In genomic region chr17:51760997-51761655, GRCm38 (mm10) we compare ENCODE assay signal across 11 mouse cellular contexts.
A peak's percentile ranks its signal among the peaks of the same experiment; 100 is the strongest.
DNase-seq lines count a peak whose midpoint lies in the region; ATAC-seq and TF ChIP-seq lines count a peak whose summit lies in the region.
"Had no signal": no experiment of that assay in that cellular context is flagged by ENCODE, and none has a peak within 500 bp of the region (broad histone marks: within the 10 kb centered on the region; RNA-seq: fewer than 3 reads in every experiment).

No protein-coding gene starts in this region.

- H3K4me3 ChIP-seq in thymus, adult 2 months (ENCODE audit: control insufficient read depth, insufficient read depth, low read length): no peak overlapping the region
- 0 out of 2 replicates have a peak overlapping the region, but pooled peaks have one; percentile 21 for H3K4me3 ChIP-seq in limb, embryonic 12.5 days (replicated peaks)
- H3K4me3 ChIP-seq: heart, embryonic 10.5 days; liver, embryonic 15.5 days had no signal

- 0 out of 2 replicates have a peak, but pooled peaks have one; percentile 42 for ATAC-seq in limb, embryonic 12.5 days (ENCODE audit: insufficient number of reproducible peaks, insufficient read depth, low FRiP score, low TSS enrichment, low read depth)

- peaks cover 96% of the 10 kb centered on the region for H3K36me3 ChIP-seq in thymus, adult 2 months (ENCODE audit: control insufficient read depth, insufficient read depth, low read length)
- no peaks in the 10 kb centered on the region for H3K36me3 ChIP-seq in limb, embryonic 12.5 days
- H3K36me3 ChIP-seq: liver, embryonic 15.5 days had no signal

- no peak for TF ChIP-seq POLR2A in thymus, adult 2 months (IDR thresholded peaks at IDR 0.05; ENCODE audit: control insufficient read depth, extremely low read depth, insufficient read depth, low read length, poor library complexity)

- no peaks in the 10 kb centered on the region for H3K9me3 ChIP-seq in limb, embryonic 12.5 days
- H3K9me3 ChIP-seq: heart, embryonic 10.5 days; liver, embryonic 15.5 days had no signal

- no peak for TF ChIP-seq CTCF in thymus, adult 2 months (IDR thresholded peaks at IDR 0.05; ENCODE audit: borderline replicate concordance, control insufficient read depth, extremely low read depth, insufficient read depth, low read length, poor library complexity)

- no peak overlapping the region for H3K9ac ChIP-seq in limb, embryonic 12.5 days (replicated peaks)
- H3K9ac ChIP-seq: liver, embryonic 15.5 days had no signal

- no peaks in the 10 kb centered on the region for H3K27me3 ChIP-seq in thymus, adult 2 months (ENCODE audit: control insufficient read depth, insufficient read depth, low read length)
- peaks cover 36% of the 10 kb centered on the region for H3K27me3 ChIP-seq in limb, embryonic 12.5 days
- H3K27me3 ChIP-seq: liver, embryonic 15.5 days had no signal

- H3K4me1 ChIP-seq in thymus, adult 2 months (replicated peaks; ENCODE audit: control insufficient read depth, insufficient read depth, low read length): peaks cover 12% of the 10 kb centered on the region
- peaks cover 25% of the 10 kb centered on the region for H3K4me1 ChIP-seq in limb, embryonic 12.5 days (replicated peaks)
- H3K4me1 ChIP-seq: heart, embryonic 10.5 days; liver, embryonic 15.5 days had no signal

- peak; percentile 37 to 49 for DNase-seq in cerebellum, postnatal 14 days
- DNase-seq in cerebellum, adult 9-10 months: no peak
- DNase-seq in thymus, adult 2 months: no peak
- no peak for DNase-seq in thymus, postnatal 14 days
- DNase-seq in retina, postnatal 1 day: peak; percentile 78
- DNase-seq in spleen, postnatal 14 days (ENCODE audit: low spot score in 2 of 2): no peak
- no peak for DNase-seq in kidney, adult 18-20 months
- DNase-seq: adrenal gland, adult 2 months had no signal

- 82% methylated on average over 17 of the region's 17 CpGs for WGBS in thymus, adult 2 months
- WGBS in limb, embryonic 12.5 days: 32% methylated on average over 17 of the region's 17 CpGs

- H3K27ac ChIP-seq in thymus, adult 2 months (ENCODE audit: control insufficient read depth, insufficient read depth, low read length): peak overlapping the region; percentile 20; the same call in 1 of the 2 replicates
- H3K27ac ChIP-seq in limb, embryonic 12.5 days: no peak overlapping the region; the same call in 1 of the 2 replicates
- H3K27ac ChIP-seq: heart, embryonic 10.5 days; liver, embryonic 15.5 days had no signal

- peak overlapping the region; percentile 54 for H3K4me2 ChIP-seq in limb, embryonic 12.5 days
- H3K4me2 ChIP-seq: liver, embryonic 15.5 days had no signal

Comparison
In these comparisons a context has a peak if more than half of its experiments do, and no peak if none do; other contexts are left out.
1. DNase-seq: peak in cerebellum, postnatal 14 days (2 of 2) and retina, postnatal 1 day (single experiment); none in cerebellum, adult 9-10 months (single experiment), thymus, adult 2 months (single experiment), thymus, postnatal 14 days (single experiment), spleen, postnatal 14 days (0 of 2) and kidney, adult 18-20 months (single experiment).